Mouse (Mus musculus) C2C12 (cell line): ENCODE results near the gene Stau1.

Experiments used
- CTCF ChIP-seq: IDR thresholded peaks from one replicate; pipeline ENCODE4 v1.5.1; 2011; ENCODE audit not compliant: control insufficient read depth, insufficient read depth, insufficient read length
- MAX ChIP-seq: IDR thresholded peaks from one replicate; pipeline ENCODE4 v1.6.1; 2011; ENCODE audit warnings: mild to moderate bottlenecking, control low read depth
- USF1 ChIP-seq: IDR thresholded peaks from one replicate; pipeline ENCODE4 v1.6.1; 2011; ENCODE audit warnings: low read depth, mild to moderate bottlenecking, control low read depth, moderate library complexity

- TF ChIP-seq CTCF (no peak), USF1 (no peak), MAX (no peak)
These were observed 92.3 kb downstream of the Stau1 start for GRCm38 (mm10) chr2:166903719-166904282.
